8 mouse cellular contexts compared by ENCODE assay signal in genomic region chr4:34976331-34976778, GRCm38 (mm10).
A peak's percentile ranks its signal among the peaks of the same experiment; 100 is the strongest.
DNase-seq lines count a peak whose midpoint lies in the region; ATAC-seq and TF ChIP-seq lines count a peak whose summit lies in the region.

No protein-coding gene starts in this region.

- H3K4me2 ChIP-seq in limb, embryonic 14.5 days (replicated peaks; ENCODE audit: low read depth, low read length, severe bottlenecking), result no peak overlapping the region

- no peak overlapping the region for H3K9ac ChIP-seq in limb, embryonic 14.5 days (ENCODE audit: low read depth, low read length, severe bottlenecking)

- no peak overlapping the region for H3K27ac ChIP-seq in limb, embryonic 14.5 days (replicated peaks; ENCODE audit: low read depth, low read length)
- no peak overlapping the region for H3K27ac ChIP-seq in limb, embryonic 10.5 days

- no peak overlapping the region for H3K4me3 ChIP-seq in limb, embryonic 14.5 days (replicated peaks; ENCODE audit: low read length)
- no peak overlapping the region for H3K4me3 ChIP-seq in limb, embryonic 10.5 days

- peak; percentile 80 for DNase-seq in adrenal gland, adult 2 months
- no peak for DNase-seq in adrenal gland, adult 8-10 months
- DNase-seq in limb, embryonic 14.5 days (ENCODE audit: low spot score), result peak; percentile 70
- no peak for DNase-seq in limb, embryonic 10.5 days (ENCODE audit: low spot score)
- DNase-seq in heart, adult 9 months (ENCODE audit: low spot score in 2 of 2), result peak; percentile 20 to 69
- peak; percentile 35 for DNase-seq in lung, postnatal 14 days
- no peak for DNase-seq in thymus, postnatal 14 days

- H3K36me3 ChIP-seq in limb, embryonic 14.5 days (ENCODE audit: control insufficient read depth, insufficient read depth, low read length), result no peaks in the 10 kb centered on the region
- no peaks in the 10 kb centered on the region for H3K36me3 ChIP-seq in limb, embryonic 10.5 days

- TF ChIP-seq POLR2A in limb, embryonic 14.5 days (IDR thresholded peaks at IDR 0.05; ENCODE audit: borderline replicate concordance, extremely low read depth, insufficient read depth, insufficient read length), result no peak

- WGBS in limb, embryonic 14.5 days, result 75% methylated on average over 13 of the region's 13 CpGs
- WGBS in limb, embryonic 10.5 days, result 93% methylated on average over 13 of the region's 13 CpGs

- ATAC-seq in limb, embryonic 14.5 days (ENCODE audit: low FRiP score, low read depth), result peak; percentile 78
- ATAC-seq in activated CD4-positive, CD25-positive, alpha-beta regulatory T cell, adult 4 months, result no peak

- peaks cover 3% of the 10 kb centered on the region for H3K4me1 ChIP-seq in limb, embryonic 14.5 days (ENCODE audit: control insufficient read depth, insufficient read depth, low read length)
- H3K4me1 ChIP-seq in limb, embryonic 10.5 days, result peaks cover 1% of the 10 kb centered on the region; the same call in 1 of the 2 replicates

- H3K9me3 ChIP-seq in limb, embryonic 14.5 days (ENCODE audit: control insufficient read depth, low read length), result no peaks in the 10 kb centered on the region
- no peaks in the 10 kb centered on the region for H3K9me3 ChIP-seq in limb, embryonic 10.5 days (replicated peaks)

- no peaks in the 10 kb centered on the region for H3K27me3 ChIP-seq in limb, embryonic 14.5 days (ENCODE audit: control insufficient read depth, insufficient read depth, low read length)
- H3K27me3 ChIP-seq in limb, embryonic 10.5 days (ENCODE audit: low read depth, poor library complexity, severe bottlenecking), result no peaks in the 10 kb centered on the region

Comparison
In these comparisons a context has a peak if more than half of its experiments do, and no peak if none do; other contexts are left out.
1. DNase-seq: peak in adrenal gland, adult 2 months (single experiment), limb, embryonic 14.5 days (single experiment), heart, adult 9 months (2 of 2) and lung, postnatal 14 days (single experiment); none in adrenal gland, adult 8-10 months (single experiment), limb, embryonic 10.5 days (single experiment) and thymus, postnatal 14 days (single experiment).